Mouse (Mus musculus): Measurements from ENCODE around the gene Exoc6. TPM values are rescaled to one million over a fixed set of nuclear protein-coding genes. Genes with fewer than 3 reads are reported as not detected.
"Not testable (repeated sequence)": the region's sequence is repeated elsewhere in the genome, so short reads cannot be mapped to it uniquely, and the experiment has no call there.

Gene Exoc6
- total RNA-seq, 1 experiment from 2014 or later = 70.9 TPM

- no peak for ATAC-seq (replicated peaks; ENCODE audit: insufficient number of reproducible peaks, low FRiP score, low TSS enrichment, poor library complexity, severe bottlenecking)
Observed at GRCm38 (mm10) chr19:37533196-37533595, 17.0 kb upstream of the Exoc6 start.

DNA sequence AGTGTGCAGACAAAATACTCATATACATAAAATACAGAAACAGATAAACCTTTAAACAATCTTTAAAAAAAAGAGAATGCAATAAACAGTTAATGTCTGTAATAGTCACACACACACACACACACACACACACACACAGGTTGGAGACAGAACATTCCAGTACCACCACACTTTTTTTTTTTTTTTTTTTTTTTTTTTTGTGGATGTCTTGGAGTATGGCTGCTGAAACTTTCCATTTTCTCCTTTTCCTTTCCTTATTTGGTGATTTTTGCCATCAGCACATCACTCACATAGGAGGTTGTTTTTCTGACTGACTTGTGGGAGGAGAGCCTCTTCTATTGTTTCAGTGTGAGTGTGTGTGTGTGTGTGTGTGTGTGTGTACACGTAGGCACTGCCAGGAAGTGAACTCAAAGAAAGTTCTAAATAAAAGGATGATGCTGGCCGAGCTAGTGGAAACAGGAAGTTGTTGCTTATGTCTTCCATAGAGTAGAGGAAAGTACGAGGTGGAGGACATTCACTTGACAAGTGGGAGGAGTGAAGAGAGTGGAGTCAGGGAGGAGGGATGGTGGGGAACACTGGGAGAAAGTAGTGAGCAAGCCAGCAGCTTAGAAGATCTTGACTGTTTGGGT, 15.4 kb upstream of the Exoc6 start:
- ATAC-seq (replicated peaks; ENCODE audit: insufficient number of reproducible peaks, low FRiP score, low TSS enrichment, poor library complexity, severe bottlenecking) = peak; percentile 70

DNA sequence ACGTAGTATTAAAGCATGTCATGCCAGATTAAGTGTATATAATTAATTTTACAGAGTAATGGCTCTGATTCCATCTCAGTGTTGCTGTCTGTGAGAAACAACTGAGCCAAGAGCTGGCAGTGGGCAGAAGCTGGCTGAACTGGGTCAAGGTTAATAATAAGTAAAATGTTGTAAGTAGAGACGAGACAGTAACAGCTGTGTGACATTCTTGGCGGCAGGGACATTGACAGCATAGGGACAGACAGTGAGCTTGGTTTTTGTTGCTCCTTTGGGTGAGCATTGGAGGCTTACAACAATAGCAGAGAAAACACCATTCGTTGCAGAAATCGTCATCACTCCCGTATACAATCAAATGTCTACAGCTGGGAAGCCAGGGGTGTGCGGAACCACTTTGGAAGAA, 13.8 kb upstream of the Exoc6 start:
- ATAC-seq (replicated peaks; ENCODE audit: insufficient number of reproducible peaks, low FRiP score, low TSS enrichment, poor library complexity, severe bottlenecking) = no peak

DNA sequence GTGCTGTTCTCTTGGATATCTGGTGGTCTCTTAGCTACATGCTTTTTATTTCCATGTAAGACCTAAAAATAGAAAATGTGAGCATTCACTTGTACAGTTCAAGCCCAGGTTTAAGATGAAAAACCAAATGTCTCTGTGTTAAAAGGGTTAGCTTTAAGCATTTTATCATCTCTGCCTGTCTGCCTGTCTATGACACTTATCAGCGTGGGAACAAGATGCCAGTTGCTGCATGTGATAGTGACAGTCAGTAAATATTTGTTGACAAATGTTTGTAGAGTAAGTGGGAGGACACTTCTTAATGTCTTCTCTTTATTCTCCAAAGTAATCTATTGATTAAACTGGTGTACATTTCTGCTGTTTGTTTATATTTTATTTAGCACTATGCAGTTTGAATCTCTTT, 12.5 kb upstream of the Exoc6 start:
- ATAC-seq (replicated peaks; ENCODE audit: insufficient number of reproducible peaks, low FRiP score, low TSS enrichment, poor library complexity, severe bottlenecking) = no peak

DNA sequence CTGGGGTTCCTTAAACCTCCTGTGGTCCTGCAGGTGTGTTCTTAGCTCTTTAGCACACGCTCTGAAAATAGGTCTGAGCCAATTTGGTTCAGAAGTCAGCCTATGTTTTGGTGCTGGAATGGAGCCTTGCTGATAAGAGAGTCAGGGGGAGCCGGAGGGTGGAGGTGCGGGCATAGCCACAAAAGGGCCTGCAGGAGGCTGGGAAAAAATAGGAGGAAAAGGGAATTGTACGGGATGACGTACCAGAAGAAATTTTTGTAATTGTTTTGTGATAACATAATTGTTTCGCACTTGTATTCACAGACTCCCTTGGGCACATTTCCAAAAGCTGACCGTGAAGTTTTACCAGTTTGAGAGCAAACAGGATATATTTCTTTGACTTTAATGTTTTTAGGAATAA, 10.0 kb upstream of the Exoc6 start:
- ATAC-seq (replicated peaks; ENCODE audit: insufficient number of reproducible peaks, low FRiP score, low TSS enrichment, poor library complexity, severe bottlenecking) = no peak

DNA sequence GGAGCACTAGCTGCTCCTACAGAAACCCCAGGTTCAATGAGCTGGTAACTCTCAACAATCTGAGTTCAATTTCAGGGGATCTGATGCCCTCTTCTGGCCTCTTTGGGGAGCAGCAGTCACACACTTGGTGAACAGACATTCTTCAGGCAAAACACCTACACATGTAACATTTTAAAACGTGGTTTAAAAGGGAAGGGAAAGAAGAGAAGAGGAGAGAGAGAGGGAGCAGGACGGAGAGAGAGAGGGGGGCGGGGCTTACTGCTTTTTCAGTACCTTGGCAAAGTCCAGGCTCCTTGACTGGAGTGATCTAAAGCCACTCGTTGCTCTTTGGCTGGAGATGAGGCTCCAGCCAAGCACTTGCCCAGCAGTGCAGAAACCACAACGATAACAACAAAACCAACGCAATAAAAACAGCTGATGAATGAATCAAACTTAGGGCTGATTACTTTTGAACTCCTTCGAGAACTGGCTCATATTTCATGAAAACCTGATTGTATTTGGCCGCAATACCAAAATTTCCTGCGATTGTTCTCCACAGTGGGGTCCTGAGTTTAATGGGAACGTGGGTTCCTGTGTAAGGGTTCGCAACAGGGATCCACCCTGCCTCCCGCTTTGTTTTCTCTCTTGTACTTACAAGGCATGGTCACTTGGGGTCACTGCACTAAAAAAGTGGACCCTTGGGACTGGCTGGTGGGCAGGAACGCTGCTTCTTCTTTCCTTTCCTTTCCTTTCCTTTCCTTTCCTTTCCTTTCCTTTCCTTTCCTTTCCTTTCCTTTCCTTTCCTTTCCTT, 6.5 kb upstream of the Exoc6 start:
- peak; percentile 51; the same call in 1 of the 2 replicates for ATAC-seq (replicated peaks; ENCODE audit: insufficient number of reproducible peaks, low FRiP score, low TSS enrichment, poor library complexity, severe bottlenecking)

- no peak for ATAC-seq (replicated peaks; ENCODE audit: insufficient number of reproducible peaks, low FRiP score, low TSS enrichment, poor library complexity, severe bottlenecking)
Observed at GRCm38 (mm10) chr19:37544476-37544875, 5.7 kb upstream of the Exoc6 start.

DNA sequence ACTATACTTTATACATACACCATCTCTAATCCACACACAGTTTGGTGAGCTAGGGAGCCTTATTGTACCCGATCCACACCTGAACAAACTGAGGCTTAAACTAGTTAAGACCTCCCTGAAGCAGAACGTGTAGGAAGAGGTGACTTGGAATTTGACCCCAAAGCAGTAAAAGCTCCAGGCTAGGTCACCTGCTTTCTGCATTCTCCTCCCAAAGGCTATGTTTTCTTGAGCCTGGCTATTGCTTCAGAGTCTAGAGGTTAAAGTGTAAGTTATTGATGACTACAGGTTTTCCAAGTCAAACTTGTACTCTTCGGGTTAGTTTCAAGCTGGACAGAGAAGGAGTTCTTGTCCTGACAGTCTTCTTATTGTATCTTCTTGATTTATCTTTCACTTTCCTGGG, 5.0 kb upstream of the Exoc6 start:
- ATAC-seq (replicated peaks; ENCODE audit: insufficient number of reproducible peaks, low FRiP score, low TSS enrichment, poor library complexity, severe bottlenecking) = no peak

DNA sequence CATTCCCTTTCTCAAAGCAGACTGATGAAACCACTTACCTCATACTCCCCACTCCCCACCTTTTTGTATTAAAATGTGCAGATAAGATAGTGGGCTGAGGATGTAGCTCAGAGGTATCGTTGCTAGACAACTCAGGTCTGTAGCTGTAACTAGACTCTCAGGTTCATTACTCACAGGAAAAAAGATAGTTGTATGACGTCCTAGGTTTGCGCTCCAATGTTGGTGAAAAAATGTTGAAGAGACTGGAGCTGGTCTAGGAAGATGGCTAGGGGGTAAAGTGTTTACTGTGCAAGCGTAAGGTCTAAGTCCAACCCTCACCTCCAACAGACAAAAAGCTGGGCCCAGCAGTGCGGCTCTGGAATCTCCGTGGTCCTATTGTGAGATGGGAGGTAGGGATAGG, 4.5 kb upstream of the Exoc6 start:
- ATAC-seq (replicated peaks; ENCODE audit: insufficient number of reproducible peaks, low FRiP score, low TSS enrichment, poor library complexity, severe bottlenecking) = no peak

DNA sequence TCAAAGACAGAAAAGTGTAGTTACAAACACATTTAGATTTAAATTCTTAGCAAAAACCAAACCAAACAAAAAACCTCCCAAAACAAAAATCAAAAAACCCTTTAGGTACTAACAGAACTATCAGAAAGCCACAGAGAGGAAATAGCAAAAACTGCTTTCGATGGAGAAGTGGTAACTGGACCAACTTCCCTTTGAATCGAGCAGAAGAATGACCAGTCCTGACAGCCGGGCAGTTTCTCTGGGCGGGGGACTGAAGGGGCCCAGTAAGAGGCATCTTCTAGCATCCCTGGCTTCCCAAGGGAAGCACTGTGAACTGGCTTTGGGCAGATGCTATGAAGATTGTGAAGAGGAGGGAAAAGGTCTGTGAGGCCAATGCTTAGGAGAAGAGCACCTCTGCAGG, 3.4 kb upstream of the Exoc6 start:
- ATAC-seq (replicated peaks; ENCODE audit: insufficient number of reproducible peaks, low FRiP score, low TSS enrichment, poor library complexity, severe bottlenecking) = peak; percentile 66; the same call in 1 of the 2 replicates

DNA sequence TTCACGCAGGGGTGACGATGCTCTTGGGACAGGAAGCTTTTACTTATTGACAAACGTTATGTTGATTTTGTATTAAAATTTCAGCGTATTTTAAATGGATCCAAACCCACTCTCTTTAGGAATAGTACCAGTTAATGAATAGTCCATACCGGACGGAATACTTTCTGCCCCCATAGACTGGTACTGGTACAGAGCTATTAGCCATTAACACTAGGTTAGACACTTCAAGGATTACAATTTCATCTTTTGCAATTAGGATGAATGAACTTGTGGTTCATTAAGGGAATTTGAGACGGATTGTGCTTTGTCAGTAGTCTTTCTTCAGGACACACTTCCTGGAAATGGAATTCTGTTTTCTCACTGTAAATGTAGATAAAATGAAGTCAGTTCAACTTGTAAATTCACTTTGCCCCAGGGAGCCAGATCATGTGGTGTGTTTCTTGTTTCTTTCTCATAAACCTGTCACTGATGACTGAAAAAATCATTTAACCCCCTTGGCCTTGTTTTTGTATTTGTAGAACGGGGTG, 885 bp downstream of the Exoc6 start:
- ATAC-seq (replicated peaks; ENCODE audit: insufficient number of reproducible peaks, low FRiP score, low TSS enrichment, poor library complexity, severe bottlenecking) = no peak

GRCm38 (mm10) chr19:37553376-37554265, 3.4 kb downstream of the Exoc6 start:
- peak; percentile 65 for ATAC-seq (replicated peaks; ENCODE audit: insufficient number of reproducible peaks, low FRiP score, low TSS enrichment, poor library complexity, severe bottlenecking)

DNA sequence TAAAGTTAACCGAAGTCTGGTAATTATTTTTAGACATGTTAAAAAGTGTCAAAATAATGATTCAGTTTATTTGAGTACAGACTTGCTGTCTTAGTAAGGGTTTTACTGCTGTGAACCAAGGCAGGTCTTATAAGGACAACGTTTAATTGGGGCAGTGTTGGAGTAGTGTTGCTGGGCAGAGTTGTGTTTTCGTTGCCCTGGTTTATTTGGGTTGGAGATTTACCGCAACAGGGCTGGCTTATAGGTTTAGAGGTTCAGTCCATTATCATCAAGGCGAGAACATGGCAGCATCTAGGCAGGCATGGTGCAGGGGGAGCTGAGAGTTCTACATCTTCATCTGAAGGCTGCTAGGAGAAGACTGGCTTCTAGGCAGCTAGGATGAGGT, 4.0 kb downstream of the Exoc6 start:
- ATAC-seq (replicated peaks; ENCODE audit: insufficient number of reproducible peaks, low FRiP score, low TSS enrichment, poor library complexity, severe bottlenecking) = not testable (repeated sequence)

- ATAC-seq (replicated peaks; ENCODE audit: insufficient number of reproducible peaks, low FRiP score, low TSS enrichment, poor library complexity, severe bottlenecking) = no peak
Observed at GRCm38 (mm10) chr19:37555863-37556566, 5.8 kb downstream of the Exoc6 start.

- no peak for ATAC-seq (replicated peaks; ENCODE audit: insufficient number of reproducible peaks, low FRiP score, low TSS enrichment, poor library complexity, severe bottlenecking)
Observed at GRCm38 (mm10) chr19:37557898-37558297, 7.7 kb downstream of the Exoc6 start.

- 0 out of 2 replicates have a peak, but pooled peaks have one; percentile 42 for ATAC-seq (replicated peaks; ENCODE audit: insufficient number of reproducible peaks, low FRiP score, low TSS enrichment, poor library complexity, severe bottlenecking)
Observed at GRCm38 (mm10) chr19:37559286-37560079, 9.3 kb downstream of the Exoc6 start.

DNA sequence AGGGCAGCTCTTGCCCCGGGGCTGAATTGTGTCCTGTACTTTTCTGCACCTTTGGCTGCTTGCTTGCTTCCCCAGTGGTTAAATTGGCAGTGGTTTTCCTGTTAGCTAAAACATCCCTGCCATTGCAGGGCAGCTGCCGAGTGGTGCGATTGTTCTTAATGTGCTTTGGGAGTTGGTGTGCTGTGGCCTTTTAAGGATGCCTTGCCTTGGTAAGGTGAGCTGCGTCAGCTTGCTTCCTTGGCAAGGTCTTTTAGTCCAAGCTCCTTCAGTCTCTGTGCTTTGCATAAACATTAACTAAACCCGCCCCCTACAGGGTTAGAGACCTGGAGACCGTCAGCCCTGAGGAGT, 9.8 kb downstream of the Exoc6 start:
- ATAC-seq (replicated peaks; ENCODE audit: insufficient number of reproducible peaks, low FRiP score, low TSS enrichment, poor library complexity, severe bottlenecking) = no peak
